Mouse (Mus musculus) MEL-GATA-1-ER (cell line): ENCODE results near the gene Sprtn.

Experiments
- DNase-seq: peaks from one replicate; pipeline ENCODE4 v3.0.0-alpha.2; 2012; ENCODE audit warnings: low read depth; ENCODE audit errors: extremely low read depth

Gene Sprtn

DNA sequence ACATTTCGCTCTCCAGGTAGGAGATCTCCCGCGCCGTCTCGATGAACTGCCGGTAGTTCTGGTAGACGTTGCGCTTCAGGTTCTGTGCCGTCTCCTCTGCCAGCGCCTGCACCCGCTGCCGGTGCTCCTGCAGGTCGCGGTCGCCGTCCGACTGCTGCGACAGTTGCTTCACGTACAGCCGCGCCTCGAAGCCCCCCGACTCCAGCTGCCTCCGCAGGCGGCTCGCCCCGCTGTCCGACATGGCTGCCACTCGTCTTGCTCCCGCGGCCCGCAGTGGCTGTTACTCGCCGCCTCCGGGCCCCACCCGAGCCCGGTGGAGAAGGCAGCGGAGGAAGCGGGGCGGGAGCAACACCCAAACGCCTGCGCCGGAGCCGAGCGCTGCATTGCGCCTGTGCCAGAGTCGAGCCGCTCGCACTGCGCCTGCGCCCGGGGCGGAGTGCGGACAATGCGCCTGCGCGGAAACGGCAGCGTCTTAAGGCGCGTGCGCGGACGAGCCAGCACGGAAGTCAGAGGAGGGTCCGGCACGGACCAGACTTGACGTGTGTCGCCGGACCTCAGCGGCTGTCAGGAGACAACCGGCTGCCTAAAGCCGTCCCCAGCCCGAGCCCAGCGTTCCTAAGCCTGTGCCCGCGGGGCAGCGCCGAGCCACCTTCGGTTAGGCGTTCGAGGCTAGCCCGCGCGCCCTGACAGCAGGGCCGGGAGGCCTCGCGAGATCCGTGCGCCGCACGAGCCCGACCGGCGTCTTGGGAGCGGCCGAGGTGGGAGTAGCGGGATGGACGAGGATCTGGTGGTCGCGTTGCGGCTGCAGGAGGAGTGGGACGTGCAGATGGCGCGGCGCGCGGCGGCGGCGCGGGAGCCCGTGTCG lies at the start of gene Sprtn, which contains the start of gene Exoc8:
Sprtn (plus strand) TSS at position 501 of the 865 bp plus-strand sequence.
Exoc8 (minus strand) TSS at position 320 of the 865 bp plus-strand sequence.
- DNase-seq = peak; percentile 66

GRCm38 (mm10) chr8:124853511-124853910 lies 44.2 kb upstream of the Sprtn start:
- DNase-seq = no peak

DNA sequence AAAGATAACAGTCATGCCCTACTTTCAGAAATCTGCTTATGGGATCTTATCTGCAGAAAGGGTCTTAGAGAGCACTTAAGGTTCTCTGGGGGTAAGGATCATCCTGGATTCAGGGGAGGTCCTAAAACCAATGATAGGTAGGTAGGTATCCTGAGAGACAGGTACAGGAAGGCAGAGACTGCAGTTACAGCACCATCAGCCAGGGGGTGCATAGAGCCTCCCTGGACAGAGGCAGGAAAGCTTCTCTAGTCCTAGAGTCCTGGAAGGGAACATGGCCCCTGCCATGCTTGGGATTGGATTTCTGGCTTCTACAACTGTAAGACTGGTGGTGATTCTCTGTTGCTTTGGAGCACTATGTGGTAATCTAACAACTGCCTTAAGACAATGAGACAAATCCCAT lies 38.2 kb upstream of the Sprtn start:
- DNase-seq = no peak

DNA sequence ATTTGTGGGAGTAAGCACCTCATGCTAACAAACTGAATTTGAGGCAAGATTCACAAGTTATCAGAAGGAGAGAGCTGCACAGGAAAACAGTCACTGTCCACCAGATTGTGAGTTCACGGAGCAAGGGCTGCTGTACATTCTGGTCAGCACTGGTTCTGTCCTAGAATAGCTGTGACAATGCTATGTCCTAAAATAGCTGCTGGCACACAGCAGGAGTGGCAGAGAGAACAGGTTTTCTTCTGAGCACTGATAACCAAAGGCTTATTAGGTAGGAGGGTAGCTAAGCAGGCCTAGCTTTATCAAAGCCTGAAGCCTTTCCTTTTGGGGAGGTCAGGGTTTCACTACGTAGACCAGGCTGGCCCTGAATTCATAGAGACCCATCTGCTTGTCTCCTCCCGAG lies 37.5 kb upstream of the Sprtn start:
- DNase-seq = no peak

GRCm38 (mm10) chr8:124862321-124863162 lies 35.1 kb upstream of the Sprtn start, which contains the start of the genes Gnpat and 2810004N23Rik:
Gene Gnpat (plus strand): TSS chr8:124863033.
Gene 2810004N23Rik (minus strand): TSS chr8:124863120.
- DNase-seq = peak; percentile 62

DNA sequence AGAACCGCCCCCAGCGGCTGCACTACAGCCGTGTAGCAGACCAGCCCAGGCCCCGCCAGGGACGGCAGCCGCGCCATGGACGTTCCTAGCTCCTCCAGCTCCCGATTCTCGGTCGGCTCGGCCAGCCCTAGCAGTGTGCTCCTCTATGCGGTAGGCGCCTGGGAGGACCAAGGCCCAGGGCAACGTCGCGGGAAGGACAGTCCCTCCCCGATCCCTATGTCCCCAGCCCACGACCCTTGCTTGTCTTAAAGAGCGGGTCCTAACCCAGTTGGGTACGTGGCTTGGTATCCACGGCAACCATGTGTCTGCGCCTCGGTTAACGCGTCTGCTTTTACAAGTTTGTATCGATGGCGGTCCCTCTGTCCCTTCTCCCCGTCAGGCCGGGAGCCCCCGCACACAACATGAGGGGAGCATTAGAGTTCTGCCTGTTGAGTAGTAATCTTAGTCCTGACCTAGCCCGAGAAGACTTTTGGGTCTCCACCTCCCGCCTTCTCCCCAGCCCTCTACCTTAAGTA lies 34.5 kb upstream of the Sprtn start:
- peak; percentile 33 for DNase-seq

- DNase-seq = peak; percentile 44
Observed at GRCm38 (mm10) chr8:124863729-124864128, 34.0 kb upstream of the Sprtn start.

- DNase-seq = peak; percentile 89
Observed at GRCm38 (mm10) chr8:124866669-124867068, 31.0 kb upstream of the Sprtn start.

GRCm38 (mm10) chr8:124867126-124867525 lies 30.6 kb upstream of the Sprtn start:
- no peak for DNase-seq

DNA sequence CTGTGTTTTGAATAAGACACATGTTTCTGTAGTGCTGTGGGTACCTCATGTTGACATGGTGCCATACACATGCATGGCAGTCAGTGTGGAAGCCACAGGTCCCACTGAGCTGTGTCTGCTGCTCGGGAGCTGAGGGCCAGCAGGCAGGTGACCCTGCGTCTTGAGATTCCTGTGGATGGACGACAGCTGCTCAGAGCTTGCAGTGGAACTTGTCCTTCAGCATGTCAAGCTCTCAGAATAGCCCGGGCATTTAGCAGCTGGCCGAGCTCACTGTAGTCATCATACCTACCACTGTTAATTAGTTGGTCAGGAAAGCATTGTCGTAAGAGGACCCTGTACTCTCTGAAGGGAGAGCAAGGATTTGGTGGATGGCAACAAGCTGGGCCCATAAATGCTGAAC lies 28.0 kb upstream of the Sprtn start:
- no peak for DNase-seq

- DNase-seq = no peak
Observed at GRCm38 (mm10) chr8:124871474-124871873, 26.2 kb upstream of the Sprtn start.

DNA sequence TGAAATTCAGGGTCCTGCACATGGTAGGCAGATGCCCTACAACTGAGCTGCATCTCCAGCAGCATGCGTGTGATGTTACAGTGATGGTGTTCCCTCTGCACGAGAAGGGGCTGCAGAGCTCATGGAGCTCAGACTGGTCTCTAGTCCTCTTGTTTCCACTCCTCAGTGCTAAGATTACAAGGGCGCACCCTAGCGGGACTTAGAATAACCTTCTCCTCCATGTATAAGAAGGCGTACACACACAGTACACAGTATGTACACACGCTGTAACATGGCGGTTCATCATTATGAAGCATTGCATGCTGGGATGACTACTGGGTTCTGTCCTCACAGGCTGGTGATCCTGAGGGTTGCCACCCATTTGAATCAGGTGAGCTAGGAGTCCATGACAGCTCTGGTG lies 25.6 kb upstream of the Sprtn start:
- DNase-seq = no peak

- DNase-seq = no peak
Observed at GRCm38 (mm10) chr8:124872690-124873089, 25.0 kb upstream of the Sprtn start.

DNA sequence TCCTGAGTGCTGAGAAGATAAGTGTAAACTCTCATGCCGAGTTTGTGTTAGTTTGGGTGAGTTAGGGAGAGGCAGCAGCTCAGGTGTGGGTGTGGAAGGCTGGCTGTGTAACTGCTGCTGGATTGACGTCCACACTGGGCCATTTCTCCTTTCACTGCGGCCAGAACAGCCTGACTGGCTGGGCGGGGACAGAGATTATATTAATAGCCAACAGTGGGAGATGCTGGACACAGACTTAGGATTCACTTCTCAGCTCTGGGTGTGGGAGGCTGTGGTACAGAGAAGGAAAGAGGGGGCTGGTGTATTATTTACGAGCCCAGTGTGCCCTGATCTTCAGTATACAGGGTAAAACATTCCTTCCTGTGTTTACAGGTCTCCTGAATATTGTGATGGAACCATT lies 19.5 kb upstream of the Sprtn start:
- DNase-seq = no peak

GRCm38 (mm10) chr8:124878946-124879526 lies 18.6 kb upstream of the Sprtn start:
- DNase-seq = peak; percentile 83

GRCm38 (mm10) chr8:124888385-124888784 lies 9.3 kb upstream of the Sprtn start:
- no peak for DNase-seq

- no peak for DNase-seq
Observed at GRCm38 (mm10) chr8:124892596-124892995, 5.1 kb upstream of the Sprtn start.

GRCm38 (mm10) chr8:124896010-124896631 lies 1.6 kb upstream of the Sprtn start:
- DNase-seq = no peak

GRCm38 (mm10) chr8:124896632-124897385 lies 877 bp upstream of the Sprtn start:
- DNase-seq = no peak

DNA sequence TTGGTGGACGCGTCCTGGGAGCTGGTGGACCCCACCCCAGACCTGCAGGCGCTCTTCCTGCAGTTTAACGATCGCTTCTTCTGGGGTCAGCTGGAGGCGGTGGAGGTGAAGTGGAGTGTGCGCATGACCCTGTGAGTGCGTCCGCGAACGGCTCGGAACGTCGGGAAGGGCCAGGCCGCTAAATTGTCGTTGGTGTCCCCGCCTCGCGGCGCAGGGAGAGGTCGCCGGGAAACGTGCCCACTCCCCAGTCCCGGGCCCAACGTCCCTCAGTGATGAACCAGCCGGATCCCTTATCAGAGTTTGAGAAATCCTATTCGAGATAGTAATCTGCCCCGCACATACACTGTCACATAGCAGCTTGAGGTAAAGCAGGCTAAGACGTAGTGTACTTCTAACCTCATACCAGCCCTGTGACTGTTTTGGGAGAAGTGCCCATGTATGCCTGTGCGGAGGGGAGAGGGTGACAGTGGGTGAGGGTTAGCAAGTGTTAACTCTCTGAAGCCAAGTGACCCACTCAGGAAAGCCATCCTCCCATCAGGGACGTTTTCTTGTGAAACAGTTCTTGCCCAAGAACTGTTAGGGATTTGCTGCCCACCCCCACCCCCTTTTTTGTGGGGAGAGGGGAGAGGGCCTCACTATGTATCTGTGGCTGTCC lies 692 bp downstream of the Sprtn start:
- DNase-seq = no peak
